In genomic region chr14:35541992-35542380, GRCm38 (mm10) we compare ENCODE assay signal across 4 mouse cellular contexts.
"Had no signal": no experiment of that assay in that cellular context is flagged by ENCODE, and none has a peak within 500 bp of the region (broad histone marks: within the 10 kb centered on the region; RNA-seq: fewer than 3 reads in every experiment).

No protein-coding gene starts in this region.

- H3K36me3 ChIP-seq: neural tube, embryonic 13.5 days; neural tube, embryonic 15.5 days; stomach, embryonic 15.5 days had no signal

- H3K4me3 ChIP-seq: neural tube, embryonic 13.5 days; neural tube, embryonic 15.5 days; stomach, embryonic 15.5 days had no signal

- H3K9me3 ChIP-seq: neural tube, embryonic 13.5 days; neural tube, embryonic 15.5 days; stomach, embryonic 15.5 days had no signal

- H3K4me2 ChIP-seq: neural tube, embryonic 13.5 days; neural tube, embryonic 15.5 days; stomach, embryonic 15.5 days had no signal

- H3K4me1 ChIP-seq: neural tube, embryonic 13.5 days; neural tube, embryonic 15.5 days; stomach, embryonic 15.5 days had no signal

- H3K27ac ChIP-seq: neural tube, embryonic 13.5 days; neural tube, embryonic 15.5 days; stomach, embryonic 15.5 days; stomach, postnatal 0 days had no signal

- H3K27me3 ChIP-seq: neural tube, embryonic 13.5 days; neural tube, embryonic 15.5 days; stomach, embryonic 15.5 days had no signal

- H3K9ac ChIP-seq: neural tube, embryonic 13.5 days; neural tube, embryonic 15.5 days; stomach, embryonic 15.5 days had no signal
